Mouse (Mus musculus): ENCODE data around the gene Chd1l. TPM values are rescaled to one million over a fixed set of nuclear protein-coding genes. Genes with fewer than 3 reads are reported as not detected.

Chd1l gene
- 1 to 10 TPM; 8.8 to 9.5 TPM for total RNA-seq (2021)

DNA sequence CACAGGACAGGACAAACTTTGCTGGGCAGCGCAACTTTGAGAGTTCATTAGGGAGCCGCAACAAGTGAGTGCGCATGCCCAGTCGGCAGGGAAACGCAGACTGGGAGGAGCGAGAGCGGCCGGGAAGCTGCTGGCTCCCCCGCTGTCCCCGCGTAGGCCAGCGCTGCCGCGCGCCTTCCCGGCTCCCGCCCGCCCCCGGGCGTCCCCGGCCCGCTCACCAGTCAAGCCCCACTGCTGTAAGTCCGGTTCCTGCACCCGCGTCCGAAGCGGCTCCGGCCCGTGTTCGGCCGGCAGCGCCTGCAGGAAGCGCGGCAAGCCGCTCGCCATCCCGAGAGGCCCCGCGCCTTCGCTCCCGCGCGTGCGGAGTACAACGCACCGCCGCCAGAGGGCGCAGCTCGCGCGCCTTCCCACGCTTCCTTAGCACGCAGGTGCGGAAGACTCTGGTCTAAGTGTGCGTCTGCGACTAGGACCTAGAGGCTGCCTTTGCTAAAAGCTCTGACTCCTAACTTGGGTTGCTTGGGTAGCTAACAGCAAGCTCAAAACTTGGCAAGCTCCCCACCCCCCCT, at the start of gene Chd1l:
Gene Chd1l, minus strand, starts transcription at position 359 of the 566 bp plus-strand sequence.
- intact Hi-C loops (cut with DNase I): loop anchor here (1.0 kb wide), 1 partner anchor 48 kb away; the partner anchor contains the start of gene Prkab2

DNA sequence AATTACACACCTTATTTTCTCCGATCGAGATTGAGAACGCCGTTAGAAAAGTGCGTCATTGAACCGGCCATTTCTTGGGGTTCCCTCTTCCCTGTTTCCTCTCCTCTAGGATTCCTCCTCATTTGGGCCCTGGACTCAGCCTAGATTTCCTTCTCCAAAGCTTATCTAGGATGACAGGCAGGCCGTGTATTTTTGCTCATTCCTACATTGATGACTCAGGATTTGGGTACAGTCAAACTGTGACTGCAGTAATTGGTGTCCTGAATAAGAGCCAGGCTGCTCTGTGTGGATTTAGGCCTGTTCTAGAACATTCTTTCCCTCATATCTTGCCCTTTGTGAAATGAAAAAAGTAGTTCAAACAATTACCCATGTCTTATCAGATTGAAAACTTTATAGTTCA, 49.7 kb upstream of the Chd1l start:
- DNase-seq (ENCODE audit: low spot score in 2 of 2): no peak
- intact Hi-C loops (cut with DNase I): loop anchor here (10.0 kb wide), 1 partner anchor 435 kb away; no protein-coding TSS in a partner anchor

More for the DNA sequence above, at the start of gene Chd1l:
- peak; percentile 92 for DNase-seq (ENCODE audit: low spot score in 2 of 2)

DNA sequence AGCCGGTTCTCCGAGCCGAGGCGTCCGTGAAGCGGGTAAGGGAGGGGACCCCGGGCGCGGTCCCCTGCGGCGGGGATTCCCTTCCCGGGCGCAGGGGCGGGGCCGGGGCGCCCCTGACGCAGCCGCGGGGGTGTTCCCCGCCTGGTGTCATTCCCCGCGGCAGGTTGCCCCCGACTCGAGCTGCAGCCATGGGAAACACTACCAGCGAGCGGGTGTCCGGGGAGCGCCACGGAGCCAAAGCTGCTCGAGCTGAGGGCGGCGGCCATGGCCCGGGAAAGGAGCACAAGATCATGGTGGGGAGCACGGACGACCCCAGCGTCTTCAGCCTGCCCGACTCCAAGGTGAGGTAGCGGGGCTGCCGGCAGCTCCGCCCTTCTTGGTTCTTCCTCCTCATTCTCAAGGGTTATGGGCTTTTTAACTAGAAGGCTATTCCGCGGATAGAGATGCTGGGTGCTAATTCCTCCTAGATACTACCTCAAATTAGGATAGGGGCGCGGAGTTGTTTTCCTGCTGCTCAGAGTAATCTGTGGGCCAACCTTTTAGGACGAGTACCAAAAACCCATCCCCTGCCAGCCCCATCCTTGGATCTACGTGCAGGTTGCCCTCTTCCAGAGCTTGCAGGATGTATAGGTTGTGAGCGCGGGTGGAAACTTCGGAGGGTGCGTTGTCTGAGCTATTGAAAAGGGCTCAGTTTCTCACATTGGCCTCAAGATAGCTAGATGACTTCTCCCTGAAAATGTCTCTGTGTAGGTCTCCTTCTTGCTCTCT, 48.6 kb upstream of the Chd1l start:
- DNase-seq (ENCODE audit: low spot score in 2 of 2): peak in 1 of 2 experiments; percentile 31

DNA sequence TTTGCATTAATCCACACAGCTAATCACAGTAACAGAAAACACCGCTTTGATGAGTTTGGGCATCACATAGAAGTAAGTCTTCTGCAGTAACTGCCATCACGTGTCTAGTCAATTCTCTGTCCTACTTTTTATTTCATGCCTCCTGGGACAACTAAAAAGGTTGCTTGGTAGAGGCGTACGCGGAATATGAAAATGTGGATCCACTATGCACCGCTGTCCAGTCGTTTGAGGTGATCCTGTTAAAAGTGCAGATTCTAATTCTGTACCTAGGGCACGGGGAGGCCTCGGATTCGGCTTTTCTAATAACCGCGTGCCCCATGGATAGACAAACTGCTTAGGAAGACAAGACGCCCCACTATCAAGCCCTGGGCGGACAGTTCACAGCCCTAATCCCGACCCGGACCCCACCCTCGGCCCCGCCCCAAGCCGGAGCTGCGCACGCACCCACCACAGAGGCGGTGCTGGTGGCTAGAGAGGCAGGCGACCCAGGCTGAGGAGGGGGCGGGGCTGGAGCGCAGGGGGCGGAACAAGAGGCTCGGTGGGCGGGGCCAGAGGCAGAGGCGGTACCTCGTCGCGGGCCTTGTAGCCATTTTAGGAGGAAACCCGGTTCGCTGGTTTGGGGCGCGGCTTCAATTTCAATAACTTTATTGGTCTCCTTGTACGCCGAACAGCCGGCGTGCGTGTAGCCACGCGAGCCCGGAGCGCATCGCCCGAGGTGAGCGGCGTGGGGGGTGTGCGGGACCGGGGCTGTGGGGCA, 47.8 kb upstream of the Chd1l start, which contains the start of gene Prkab2:
Gene Prkab2, plus strand, starts transcription at position 539 of the 757 bp plus-strand sequence.
- peak; percentile 97 to 98 for DNase-seq (ENCODE audit: low spot score in 2 of 2)
- intact Hi-C loops (cut with DNase I): loop anchor here (1.0 to 10.0 kb wide), 2 partner anchors 48 to 433 kb away; partner anchors contain the start of gene Chd1l

More for the DNA sequence above, 48.6 kb upstream of the Chd1l start:
- intact Hi-C loops (cut with DNase I): loop anchor here (1.0 to 10.0 kb wide), 2 partner anchors 48 to 434 kb away; partner anchors contain the start of gene Chd1l

DNA sequence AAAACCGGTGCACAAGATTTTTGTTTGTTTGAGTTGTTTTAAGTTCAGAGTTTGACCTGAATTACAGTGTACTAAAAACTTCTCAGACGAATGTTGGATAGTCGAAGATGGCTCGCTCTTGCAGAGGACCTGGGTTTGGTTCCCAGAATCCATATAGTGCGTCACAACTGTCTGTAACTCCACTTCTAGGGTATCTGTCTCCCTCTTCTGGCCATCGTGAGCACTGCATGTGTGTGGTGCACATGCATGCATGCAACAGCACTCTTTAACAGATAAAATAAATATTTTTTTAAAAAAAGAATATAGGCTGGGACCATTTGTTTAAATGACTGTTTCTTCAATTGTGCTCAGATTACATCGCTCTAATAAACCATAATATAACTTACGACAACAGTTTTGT, 44.9 kb upstream of the Chd1l start:
- intact Hi-C loops (cut with DNase I): loop anchor here (10.0 kb wide), 1 partner anchor 430 kb away; no protein-coding TSS in a partner anchor

DNA sequence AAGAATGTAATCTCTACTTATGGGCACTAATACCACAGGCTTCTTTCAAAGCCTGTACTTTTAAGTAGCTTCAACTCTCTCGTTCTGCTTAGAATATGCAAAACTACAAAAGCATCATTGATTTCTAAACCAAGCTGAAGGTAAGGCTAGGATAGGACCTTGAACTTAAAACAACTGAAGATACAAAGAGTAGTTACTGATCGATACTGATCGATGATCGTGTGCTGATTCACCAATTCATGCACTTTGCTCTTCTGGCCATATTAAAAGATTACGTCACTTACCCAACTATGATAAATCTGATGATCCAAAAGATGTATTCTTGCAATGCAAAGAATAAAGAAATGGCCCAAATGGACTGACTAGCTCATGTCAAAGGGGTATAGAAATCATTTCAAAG, 43.8 kb upstream of the Chd1l start:
- intact Hi-C loops (cut with DNase I): loop anchor here (10.0 kb wide), 1 partner anchor 429 kb away; no protein-coding TSS in a partner anchor
- no peak for DNase-seq (ENCODE audit: low spot score in 2 of 2)

More for the DNA sequence above, 44.9 kb upstream of the Chd1l start:
- DNase-seq (ENCODE audit: low spot score in 2 of 2): no peak

DNA sequence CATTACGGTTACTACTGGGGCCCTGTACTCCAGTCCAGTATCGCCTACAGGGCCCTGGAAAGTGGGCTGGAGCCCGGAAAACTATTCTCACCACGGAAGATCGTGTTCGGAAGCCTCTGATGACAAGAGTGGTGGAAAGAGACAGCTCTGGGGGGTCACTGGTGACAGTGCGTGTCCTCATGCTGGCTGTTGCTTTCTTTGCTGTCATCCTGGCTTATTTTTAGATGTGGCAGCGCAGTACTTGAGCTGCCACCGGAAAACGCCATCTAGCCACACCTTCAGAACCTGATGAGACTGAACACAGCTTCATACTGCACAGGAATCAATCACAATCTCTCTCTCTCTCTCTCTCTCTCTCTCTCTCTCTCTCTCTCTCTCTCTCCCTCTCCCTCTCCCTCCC, 41.6 kb upstream of the Chd1l start:
- DNase-seq (ENCODE audit: low spot score in 2 of 2): no peak
- intact Hi-C loops (cut with DNase I): loop anchor here (10.0 kb wide), 1 partner anchor 427 kb away; no protein-coding TSS in a partner anchor

DNA sequence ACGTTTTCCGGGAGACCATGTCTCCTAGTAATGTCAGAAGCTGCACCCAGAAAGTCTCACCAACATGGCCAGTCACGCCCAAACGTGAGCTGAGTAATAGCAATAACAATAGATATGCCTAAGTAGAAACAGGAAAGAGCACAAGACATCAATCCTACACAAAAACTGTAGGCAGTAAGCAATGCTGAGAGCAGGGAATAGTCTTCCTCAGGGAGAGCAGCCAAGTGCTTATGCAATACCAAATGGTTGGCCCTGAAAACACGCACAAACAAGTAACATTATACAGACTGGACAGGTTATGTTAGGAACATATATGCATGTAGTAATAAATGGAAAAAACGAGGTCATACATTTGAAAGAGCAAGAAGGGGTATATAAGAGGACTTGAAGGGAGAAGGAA, 39.5 kb upstream of the Chd1l start:
- intact Hi-C loops (cut with DNase I): no loop called here
- DNase-seq (ENCODE audit: low spot score in 2 of 2): no peak

DNA sequence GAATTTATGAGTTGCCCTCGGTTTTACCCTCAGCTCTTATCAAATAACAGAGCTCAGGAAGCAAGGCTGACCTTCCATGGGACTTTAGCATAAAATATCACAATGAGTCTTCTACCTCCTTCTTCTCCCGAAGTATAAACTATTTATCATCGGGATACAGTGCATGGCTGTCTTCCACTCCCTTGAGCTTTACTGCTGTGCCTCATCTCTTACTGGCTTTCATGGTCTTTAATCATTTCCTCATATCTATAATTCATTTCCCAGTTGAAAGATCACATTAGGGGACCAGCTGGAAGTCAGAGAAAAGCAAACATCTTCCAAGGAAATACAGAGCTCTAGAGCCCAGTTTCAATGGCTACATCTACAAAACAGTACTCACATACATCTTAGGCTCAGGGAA, 39.0 kb upstream of the Chd1l start:
- DNase-seq (ENCODE audit: low spot score in 2 of 2): no peak
- intact Hi-C loops (cut with DNase I): no loop called here

DNA sequence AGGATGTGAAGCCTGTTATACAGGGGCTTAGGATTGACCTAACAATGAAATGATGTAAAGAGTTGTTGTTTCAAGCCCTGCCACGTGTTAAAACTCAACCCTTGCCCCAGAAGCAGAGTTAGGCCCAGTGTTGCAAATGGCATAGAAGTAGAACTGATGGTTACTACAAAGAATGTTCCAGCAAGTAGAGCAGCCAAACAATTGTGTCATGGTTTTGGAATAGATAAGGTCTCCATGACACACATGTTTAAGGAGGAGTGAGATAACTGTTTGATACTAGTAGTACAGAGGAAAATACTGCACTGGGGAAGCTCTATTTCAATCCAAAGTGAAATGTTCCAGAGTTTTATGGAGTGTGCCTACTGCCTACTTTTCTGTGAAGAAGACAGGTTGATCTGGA, 38.5 kb upstream of the Chd1l start:
- no peak for DNase-seq (ENCODE audit: low spot score in 2 of 2)

DNA sequence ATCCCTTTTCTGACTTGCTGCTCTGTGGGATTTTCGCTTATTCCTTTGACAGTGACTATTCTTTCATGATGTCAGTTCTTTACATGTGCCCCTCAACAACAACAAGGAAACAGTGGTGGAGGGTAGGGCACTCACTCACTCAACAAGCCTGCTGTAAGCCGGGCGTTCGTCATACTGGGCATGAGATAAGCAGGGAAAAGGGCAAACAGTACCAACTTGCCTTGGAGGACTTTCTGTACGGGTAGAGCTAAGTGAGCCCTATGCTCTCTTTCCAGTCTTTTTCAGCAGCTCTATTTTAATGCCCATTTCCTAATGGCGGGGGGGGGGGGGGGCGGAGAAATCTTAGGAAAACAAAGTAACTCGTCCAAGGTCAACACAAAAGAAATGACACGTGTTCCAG, 32.0 kb upstream of the Chd1l start:
- intact Hi-C loops (cut with DNase I): no loop called here
- DNase-seq (ENCODE audit: low spot score in 2 of 2): no peak

More for the DNA sequence above, 38.5 kb upstream of the Chd1l start:
- intact Hi-C loops (cut with DNase I): no loop called here

DNA sequence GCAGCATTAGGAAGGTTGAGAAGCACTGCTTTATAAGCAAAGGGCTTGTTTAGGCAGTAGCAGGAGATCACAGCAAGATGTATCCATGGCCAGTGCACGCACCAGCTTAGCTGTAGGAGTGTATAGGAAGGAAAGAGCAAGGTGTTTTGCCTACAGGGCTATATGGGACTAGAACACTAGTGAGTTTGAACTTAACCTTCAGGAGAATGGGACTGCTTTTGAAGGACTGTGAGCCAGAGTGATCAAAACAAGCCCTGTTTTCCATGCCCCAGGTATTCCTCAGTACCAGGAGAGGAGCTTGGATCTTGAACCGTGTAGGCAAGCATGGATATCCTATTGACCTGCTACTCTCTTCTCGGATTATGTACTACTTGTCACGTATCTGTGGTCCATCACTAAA, 31.4 kb upstream of the Chd1l start:
- intact Hi-C loops (cut with DNase I): no loop called here
- no peak for DNase-seq (ENCODE audit: low spot score in 2 of 2)

DNA sequence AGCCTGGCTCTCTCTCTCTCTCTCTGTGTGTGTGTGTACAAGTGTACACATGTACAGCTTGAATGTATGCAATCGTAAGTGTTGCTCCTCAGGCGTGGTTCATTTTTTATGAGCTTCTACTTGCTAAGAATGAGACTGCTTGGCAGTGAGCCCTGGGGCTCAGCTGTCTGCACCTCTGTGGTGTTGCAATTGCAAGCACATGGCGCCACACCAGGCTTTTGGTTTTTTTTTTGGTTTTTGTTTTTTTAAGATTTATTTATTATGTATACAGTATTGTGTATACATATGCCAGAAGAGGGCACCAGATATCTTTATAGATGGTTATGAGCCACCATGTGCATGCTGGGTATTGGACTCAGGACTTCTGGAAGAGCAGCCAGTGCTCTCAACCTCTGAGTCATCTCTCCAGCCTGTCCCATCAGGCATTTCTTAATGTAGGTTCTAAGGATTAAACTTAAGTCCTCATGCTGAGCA, 24.3 kb upstream of the Chd1l start:
- DNase-seq (ENCODE audit: low spot score in 2 of 2): no peak
- intact Hi-C loops (cut with DNase I): no loop called here

DNA sequence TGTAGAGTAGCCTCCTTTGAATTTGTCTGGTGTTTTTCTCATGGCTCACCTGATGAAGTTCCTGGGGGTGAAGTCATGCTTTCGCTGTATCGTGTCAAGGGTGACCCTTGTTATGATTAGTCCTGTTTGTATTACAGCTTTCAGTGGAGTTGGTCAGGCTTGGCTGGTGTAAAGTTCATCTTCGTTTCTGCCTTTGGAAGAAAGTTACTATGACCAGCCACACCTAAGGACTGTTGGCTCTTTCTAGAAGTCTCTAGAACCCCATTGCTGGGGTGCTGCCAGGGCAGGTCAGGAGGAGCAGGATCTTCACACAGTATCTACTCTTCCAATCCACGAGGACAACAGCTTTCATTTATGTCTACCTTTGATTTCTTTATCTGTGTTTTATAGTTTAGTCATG, 23.5 kb upstream of the Chd1l start:
- DNase-seq (ENCODE audit: low spot score in 2 of 2): no peak
- intact Hi-C loops (cut with DNase I): no loop called here

DNA sequence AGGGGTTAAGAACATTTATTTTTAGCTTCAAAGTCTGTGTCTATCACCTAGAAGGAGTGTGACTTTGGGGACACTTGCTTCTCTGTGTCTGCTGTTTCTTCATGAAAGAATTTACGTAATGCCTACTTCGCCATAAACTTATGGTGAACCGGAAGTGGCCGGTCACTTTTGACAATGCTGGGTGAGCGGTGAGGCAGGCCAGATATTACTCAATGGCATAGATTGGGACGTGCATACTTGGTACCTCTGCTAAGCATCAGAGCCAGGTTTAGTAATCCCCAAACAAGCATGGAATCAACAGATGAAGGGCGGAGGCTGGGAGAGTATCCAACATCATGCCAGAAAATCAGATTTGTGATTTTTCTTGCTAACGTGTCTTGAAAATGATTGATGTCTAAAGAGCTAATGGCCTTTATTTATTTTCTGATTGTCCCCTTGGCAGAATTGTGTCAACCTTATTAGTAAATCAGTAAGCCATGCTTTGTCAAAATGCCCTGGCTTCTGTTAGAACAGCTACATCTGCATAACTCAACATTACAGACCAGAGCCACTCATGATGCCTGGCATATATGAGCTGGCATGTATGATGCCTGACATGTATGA, 21.4 kb upstream of the Chd1l start:
- intact Hi-C loops (cut with DNase I): no loop called here
- DNase-seq (ENCODE audit: low spot score in 2 of 2): no peak

DNA sequence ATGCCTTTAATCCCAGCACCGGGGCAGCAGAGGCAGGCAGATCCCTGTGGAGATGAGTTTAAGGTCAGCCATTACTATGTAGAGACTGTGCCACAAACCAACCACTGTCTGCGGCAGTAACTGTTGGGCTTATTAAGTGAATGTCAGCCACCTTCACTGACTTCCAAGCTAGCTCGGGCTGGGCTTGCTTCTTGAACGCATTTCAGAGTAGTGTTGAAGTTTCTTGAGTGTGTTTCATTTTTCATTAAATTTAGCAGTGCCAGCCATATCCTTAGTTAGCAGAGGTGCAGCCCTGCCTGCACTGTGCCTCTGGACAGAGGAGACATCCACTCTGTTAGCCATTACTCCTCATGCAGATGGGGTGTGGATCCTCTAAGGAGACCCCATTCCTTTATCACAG, 20.7 kb upstream of the Chd1l start:
- intact Hi-C loops (cut with DNase I): no loop called here
- no peak for DNase-seq (ENCODE audit: low spot score in 2 of 2)

DNA sequence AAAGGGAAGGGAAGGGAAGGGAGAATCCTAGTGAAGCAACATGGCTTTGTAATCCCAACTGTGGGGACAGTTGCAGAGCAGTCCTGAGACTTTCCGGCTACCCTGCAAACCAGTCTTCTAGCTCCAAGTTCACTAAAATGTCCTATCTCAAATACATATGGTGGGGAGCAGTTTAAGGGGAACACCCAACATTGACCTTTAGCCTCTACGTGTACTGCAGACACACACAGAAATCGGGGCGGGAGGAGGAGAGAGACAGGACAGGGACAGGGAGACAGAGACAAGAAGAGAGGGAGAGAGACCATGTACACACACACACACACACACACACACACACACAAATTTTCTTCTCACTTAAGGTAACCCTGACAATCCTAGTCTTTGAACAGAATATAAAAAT, 19.9 kb upstream of the Chd1l start:
- DNase-seq (ENCODE audit: low spot score in 2 of 2): no peak
- intact Hi-C loops (cut with DNase I): no loop called here

DNA sequence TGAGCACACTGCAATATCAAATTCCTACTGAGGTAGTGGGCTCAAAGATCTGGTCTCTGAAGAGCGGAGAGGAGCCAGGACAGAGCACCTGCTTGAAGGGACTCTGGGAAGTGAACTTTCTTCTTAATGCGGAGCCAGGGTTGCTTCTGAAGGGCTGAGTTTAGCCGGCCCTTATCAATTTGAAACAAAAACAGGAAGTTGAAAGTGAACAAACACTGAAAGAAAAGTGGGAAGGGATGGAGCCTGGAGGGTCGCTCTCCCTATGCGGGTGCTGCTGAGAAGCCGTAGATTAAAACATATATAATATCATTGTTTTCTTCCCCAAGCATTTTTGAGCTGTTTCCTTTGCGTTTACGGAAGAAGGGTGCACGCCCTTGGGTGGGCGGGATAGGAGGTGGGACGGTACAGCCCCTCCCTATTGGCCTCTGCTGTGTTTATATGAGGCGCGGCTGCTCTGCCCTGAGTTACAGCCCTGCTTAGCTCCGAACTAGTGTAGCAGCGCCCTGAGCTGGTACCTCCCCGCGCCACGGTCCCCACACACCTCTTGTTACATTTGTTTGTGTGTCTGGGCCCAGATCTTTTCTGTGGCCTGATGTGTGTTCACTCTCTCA, 18.5 kb upstream of the Chd1l start, which contains the start of gene Fmo5:
Gene Fmo5, plus strand, starts transcription at position 414 of the 611 bp plus-strand sequence.
- intact Hi-C loops (cut with DNase I): no loop called here
- DNase-seq (ENCODE audit: low spot score in 2 of 2): no peak

DNA sequence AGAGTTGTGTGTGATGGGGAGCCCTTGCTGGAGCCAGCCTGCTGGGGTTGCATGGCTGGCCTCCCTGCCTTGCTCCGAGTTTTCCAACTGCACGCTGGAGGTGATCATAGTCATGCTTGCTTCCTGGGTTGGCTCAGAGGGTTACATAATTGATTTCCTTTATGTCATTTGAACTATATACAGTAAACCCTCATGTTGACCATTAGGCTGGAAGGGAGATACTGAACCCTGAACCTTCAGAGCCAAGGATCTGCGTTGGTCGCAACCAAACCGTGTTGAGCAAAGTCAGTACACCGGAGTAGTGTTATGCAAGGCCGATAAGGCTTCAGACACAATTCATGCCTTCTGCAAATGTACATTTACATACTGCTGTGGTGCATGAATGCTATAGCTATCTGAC, 17.9 kb upstream of the Chd1l start:
- intact Hi-C loops (cut with DNase I): no loop called here
- DNase-seq (ENCODE audit: low spot score in 2 of 2): no peak

Data from left cerebral cortex, postnatal 36 days (tissue).